Mouse (Mus musculus): ENCODE results near the gene 4930435E12Rik.

Gene 4930435E12Rik

GRCm38 (mm10) chr16:38769529-38769928, 59.0 kb downstream of the 4930435E12Rik start:
- no peak for DNase-seq (ENCODE audit: low spot score)

GRCm38 (mm10) chr16:38768386-38768785, 60.2 kb downstream of the 4930435E12Rik start:
- DNase-seq (ENCODE audit: low spot score), result no peak

- no peak for DNase-seq (ENCODE audit: low spot score)
These were observed 60.8 kb downstream of the 4930435E12Rik start for GRCm38 (mm10) chr16:38767761-38768160.

- no peak for DNase-seq (ENCODE audit: low spot score)
These were observed 61.9 kb downstream of the 4930435E12Rik start for GRCm38 (mm10) chr16:38766671-38767070.

GRCm38 (mm10) chr16:38763508-38763907, 65.0 kb downstream of the 4930435E12Rik start:
- DNase-seq (ENCODE audit: low spot score), result no peak

- no peak for DNase-seq (ENCODE audit: low spot score)
These were observed 66.1 kb downstream of the 4930435E12Rik start for GRCm38 (mm10) chr16:38762401-38762800.

All from ovary, adult 18-20 months (tissue).